Mouse (Mus musculus): ENCODE results near the gene Timp3. TPM values are rescaled to one million over a fixed set of nuclear protein-coding genes. Genes with fewer than 3 reads are reported as not detected.

Timp3 gene
- polyA plus RNA-seq, 1 experiment from 2014 or later, result 47.9 TPM

GRCm38 (mm10) chr10:86381922-86382260, 81.7 kb downstream of the Timp3 start:
- H3K27me3 ChIP-seq (replicated peaks), result no peaks in the 10 kb centered on the region
- WGBS, result 30% methylated on average over 2 of the region's 2 CpGs
- H3K9me3 ChIP-seq, result no peaks in the 10 kb centered on the region
- no peak overlapping the region for H3K4me3 ChIP-seq
- no peak overlapping the region for H3K27ac ChIP-seq
- no peak for ATAC-seq (ENCODE audit: low FRiP score, low read depth)
- H3K4me2 ChIP-seq (replicated peaks), result no peak overlapping the region
- no peak overlapping the region for H3K9ac ChIP-seq
- H3K4me1 ChIP-seq, result no peaks in the 10 kb centered on the region
- no peaks in the 10 kb centered on the region for H3K36me3 ChIP-seq

DNA sequence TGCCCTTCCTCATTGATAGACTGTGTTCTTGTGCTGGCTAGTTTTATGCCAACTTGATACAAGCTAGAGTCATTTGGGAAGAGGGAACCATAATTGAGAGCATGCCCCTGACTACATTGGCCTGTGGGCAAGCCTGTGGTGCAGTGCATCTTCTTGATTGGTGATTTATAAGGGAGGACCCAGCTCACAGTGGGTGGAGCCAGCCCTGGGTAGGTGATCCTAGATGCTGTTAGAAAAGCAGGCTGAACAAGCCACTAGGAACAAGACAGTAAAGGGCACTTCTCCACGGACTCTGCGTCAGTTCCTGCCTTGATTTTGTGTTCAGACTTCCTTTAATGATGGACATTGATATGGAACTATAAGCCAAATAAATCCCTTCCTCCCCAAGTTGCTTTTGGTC, 84.5 kb downstream of the Timp3 start:
- Histone ChIP-seq H3K9me3 (no peaks in the 10 kb centered on the region), H3K4me2 (replicated peaks) (no peak overlapping the region), H3K9ac (no peak overlapping the region), H3K27ac (no peak overlapping the region), H3K27me3 (replicated peaks) (no peaks in the 10 kb centered on the region), H3K4me1 (0 out of 2 replicates have a peak, but pooled peaks cover 1% of the 10 kb centered on the region), H3K36me3 (no peaks in the 10 kb centered on the region), H3K4me3 (no peak overlapping the region)
- WGBS, result 94% methylated on average over 2 of the region's 2 CpGs
- ATAC-seq (ENCODE audit: low FRiP score, low read depth), result no peak

DNA sequence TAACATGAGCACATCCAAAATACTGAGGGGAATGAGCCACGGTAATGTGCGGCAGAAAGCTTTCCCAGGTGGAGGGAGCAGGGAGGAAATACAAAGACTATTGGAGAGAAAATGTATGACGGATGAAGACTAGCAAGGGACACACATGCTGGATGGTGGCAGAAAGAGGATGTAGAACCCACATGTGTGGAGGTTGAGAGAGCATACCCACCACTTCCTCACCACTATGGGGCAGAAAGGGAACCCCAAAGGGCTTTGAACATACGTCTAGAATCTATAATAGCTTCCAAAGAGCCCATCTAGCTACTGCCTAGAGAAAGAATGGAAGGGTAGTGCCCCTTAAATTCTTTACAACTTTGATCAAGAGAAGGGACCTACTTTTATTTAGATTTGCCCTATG, 85.5 kb downstream of the Timp3 start:
- Histone ChIP-seq H3K4me3 (no peak overlapping the region), H3K4me2 (replicated peaks) (no peak overlapping the region), H3K9me3 (no peaks in the 10 kb centered on the region), H3K36me3 (no peaks in the 10 kb centered on the region), H3K9ac (no peak overlapping the region), H3K27ac (no peak overlapping the region), H3K27me3 (replicated peaks) (no peaks in the 10 kb centered on the region), H3K4me1 (0 out of 2 replicates have a peak, but pooled peaks cover 8% of the 10 kb centered on the region)
- WGBS, result 66% methylated on average over 4 of the region's 4 CpGs
- no peak for ATAC-seq (ENCODE audit: low FRiP score, low read depth)

DNA sequence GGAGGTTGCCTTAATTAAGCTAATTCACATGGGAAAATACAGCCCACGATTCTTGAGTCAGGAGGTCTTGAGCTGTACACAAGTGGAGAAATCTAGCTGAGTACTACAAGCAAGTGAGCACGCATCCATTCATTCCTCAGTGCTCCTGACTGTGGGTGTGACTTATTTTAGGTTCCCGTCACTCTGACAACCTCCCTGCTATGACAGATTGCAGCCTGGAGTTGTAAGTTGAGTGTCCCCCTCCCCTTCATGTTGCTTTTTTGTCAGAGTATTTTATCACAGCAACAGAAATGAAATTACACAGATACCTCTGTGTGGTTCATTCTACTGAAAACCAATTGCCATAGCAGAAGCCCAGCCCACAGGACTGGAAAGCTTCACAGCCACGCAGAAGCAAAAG, 86.1 kb downstream of the Timp3 start:
- WGBS, result 82% methylated on average over 4 of the region's 4 CpGs
- ATAC-seq (ENCODE audit: low FRiP score, low read depth), result no peak
- no peaks in the 10 kb centered on the region for H3K36me3 ChIP-seq

DNA sequence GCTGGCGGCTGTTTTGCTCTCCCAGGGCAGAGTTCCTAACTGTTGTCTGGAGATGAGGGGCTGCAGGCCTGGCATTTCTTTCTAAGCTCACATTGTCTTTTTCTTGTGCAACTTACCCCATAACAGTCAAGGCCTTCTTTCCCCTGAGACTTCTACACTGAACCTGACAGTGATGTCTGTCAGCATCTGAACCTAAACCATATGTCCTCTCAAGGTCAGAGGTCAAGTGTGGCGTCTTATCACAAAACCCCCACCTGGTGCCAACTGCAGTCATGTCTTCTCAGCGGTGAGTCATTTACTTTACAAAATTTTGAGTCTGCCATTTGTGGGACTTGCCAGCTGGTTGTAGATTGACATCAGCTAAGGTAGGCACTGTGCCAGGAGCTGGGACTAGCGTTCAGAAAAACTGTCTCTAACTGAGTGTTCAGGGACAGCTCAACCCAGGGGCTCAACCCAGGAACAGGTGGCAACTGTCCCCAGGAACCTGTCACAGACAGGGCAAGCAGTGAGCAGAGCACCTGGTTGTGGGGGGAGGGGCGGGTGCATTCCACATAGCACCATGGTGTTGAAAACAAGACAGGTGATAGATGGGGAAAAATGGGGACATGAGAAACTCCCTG, 87.8 kb downstream of the Timp3 start:
- Histone ChIP-seq H3K4me3 (no peak overlapping the region), H3K9ac (no peak overlapping the region), H3K9me3 (no peaks in the 10 kb centered on the region), H3K4me2 (replicated peaks) (no peak overlapping the region), H3K27ac (no peak overlapping the region), H3K27me3 (replicated peaks) (no peaks in the 10 kb centered on the region), H3K4me1 (0 out of 2 replicates have a peak, but pooled peaks cover 8% of the 10 kb centered on the region), H3K36me3 (no peaks in the 10 kb centered on the region)
- no peak for ATAC-seq (ENCODE audit: low FRiP score, low read depth)
- WGBS, result 76% methylated on average over 5 of the region's 5 CpGs

More for the DNA sequence above, 86.1 kb downstream of the Timp3 start:
- Histone ChIP-seq H3K9me3 (no peaks in the 10 kb centered on the region), H3K9ac (no peak overlapping the region), H3K4me3 (no peak overlapping the region), H3K4me1 (0 out of 2 replicates have a peak, but pooled peaks cover 8% of the 10 kb centered on the region), H3K4me2 (replicated peaks) (no peak overlapping the region), H3K27ac (no peak overlapping the region), H3K27me3 (replicated peaks) (no peaks in the 10 kb centered on the region)

GRCm38 (mm10) chr10:86388803-86389202, 88.6 kb downstream of the Timp3 start:
- no peak overlapping the region for H3K4me3 ChIP-seq
- ATAC-seq (ENCODE audit: low FRiP score, low read depth), result no peak
- H3K9me3 ChIP-seq, result no peaks in the 10 kb centered on the region
- 76% methylated on average over 6 of the region's 6 CpGs for WGBS
- no peaks in the 10 kb centered on the region for H3K36me3 ChIP-seq
- H3K4me2 ChIP-seq (replicated peaks), result no peak overlapping the region
- H3K27ac ChIP-seq, result no peak overlapping the region
- no peak overlapping the region for H3K9ac ChIP-seq
- H3K27me3 ChIP-seq (replicated peaks), result no peaks in the 10 kb centered on the region
- H3K4me1 ChIP-seq, result 0 out of 2 replicates have a peak, but pooled peaks cover 8% of the 10 kb centered on the region

GRCm38 (mm10) chr10:86389357-86389756, 89.2 kb downstream of the Timp3 start:
- ATAC-seq (ENCODE audit: low FRiP score, low read depth), result no peak
- Histone ChIP-seq H3K27me3 (replicated peaks) (no peaks in the 10 kb centered on the region), H3K9ac (no peak overlapping the region), H3K4me2 (replicated peaks) (no peak overlapping the region), H3K36me3 (no peaks in the 10 kb centered on the region), H3K9me3 (no peaks in the 10 kb centered on the region), H3K27ac (no peak overlapping the region), H3K4me1 (0 out of 2 replicates have a peak, but pooled peaks cover 8% of the 10 kb centered on the region), H3K4me3 (no peak overlapping the region)
- WGBS, result 82% methylated on average over 3 of the region's 3 CpGs

GRCm38 (mm10) chr10:86389913-86390312, 89.7 kb downstream of the Timp3 start:
- H3K9me3 ChIP-seq, result no peaks in the 10 kb centered on the region
- H3K4me1 ChIP-seq, result 0 out of 2 replicates have a peak, but pooled peaks cover 8% of the 10 kb centered on the region
- no peaks in the 10 kb centered on the region for H3K36me3 ChIP-seq
- ATAC-seq (ENCODE audit: low FRiP score, low read depth), result no peak
- H3K27ac ChIP-seq, result no peak overlapping the region
- WGBS, result 54% methylated on average over 2 of the region's 2 CpGs
- H3K4me2 ChIP-seq (replicated peaks), result no peak overlapping the region
- no peak overlapping the region for H3K4me3 ChIP-seq
- no peaks in the 10 kb centered on the region for H3K27me3 ChIP-seq (replicated peaks)
- H3K9ac ChIP-seq, result no peak overlapping the region

DNA sequence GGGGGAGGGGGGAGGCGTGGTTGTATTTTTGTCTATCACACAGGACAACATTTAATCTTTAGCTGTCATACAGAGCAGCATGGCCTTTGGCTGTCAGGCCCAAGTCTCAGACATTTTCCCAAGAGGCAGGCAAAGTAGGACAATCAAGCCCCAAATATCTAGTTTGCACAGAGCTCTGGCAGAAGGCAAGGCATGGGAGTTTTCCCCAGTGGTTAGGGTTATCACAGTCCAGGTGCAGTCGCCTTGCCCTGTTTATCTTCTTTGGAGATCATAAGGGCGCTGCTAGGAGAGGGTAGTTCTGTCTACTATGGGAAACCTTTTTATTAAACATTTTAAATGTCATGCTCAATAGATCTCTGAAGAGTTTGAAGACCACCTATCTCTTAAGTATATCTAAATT, 92.2 kb downstream of the Timp3 start:
- Histone ChIP-seq H3K4me3 (no peak overlapping the region), H3K9me3 (no peaks in the 10 kb centered on the region), H3K27ac (no peak overlapping the region), H3K27me3 (replicated peaks) (no peaks in the 10 kb centered on the region), H3K36me3 (no peaks in the 10 kb centered on the region), H3K4me1 (0 out of 2 replicates have a peak, but pooled peaks cover 8% of the 10 kb centered on the region), H3K9ac (no peak overlapping the region), H3K4me2 (replicated peaks) (no peak overlapping the region)
- ATAC-seq (ENCODE audit: low FRiP score, low read depth), result no peak
- 90% methylated on average over 3 of the region's 3 CpGs for WGBS

GRCm38 (mm10) chr10:86397577-86398346, 97.6 kb downstream of the Timp3 start:
- H3K9me3 ChIP-seq, result no peaks in the 10 kb centered on the region
- WGBS, result 86% methylated on average over 4 of the region's 4 CpGs
- no peak for ATAC-seq (ENCODE audit: low FRiP score, low read depth)
- no peak overlapping the region for H3K4me2 ChIP-seq (replicated peaks)
- no peak overlapping the region for H3K9ac ChIP-seq
- H3K27ac ChIP-seq, result no peak overlapping the region
- no peak overlapping the region for H3K4me3 ChIP-seq
- H3K36me3 ChIP-seq, result no peaks in the 10 kb centered on the region
- H3K4me1 ChIP-seq, result no peaks in the 10 kb centered on the region
- H3K27me3 ChIP-seq (replicated peaks), result no peaks in the 10 kb centered on the region

GRCm38 (mm10) chr10:86398347-86398720, 98.2 kb downstream of the Timp3 start:
- 68% methylated on average over 2 of the region's 2 CpGs for WGBS
- Histone ChIP-seq H3K4me1 (no peaks in the 10 kb centered on the region), H3K9ac (no peak overlapping the region), H3K4me2 (replicated peaks) (no peak overlapping the region), H3K4me3 (no peak overlapping the region), H3K36me3 (no peaks in the 10 kb centered on the region), H3K9me3 (no peaks in the 10 kb centered on the region), H3K27ac (no peak overlapping the region), H3K27me3 (replicated peaks) (no peaks in the 10 kb centered on the region)
- no peak for ATAC-seq (ENCODE audit: low FRiP score, low read depth)
